Mouse (Mus musculus) liver, adult 2 months (tissue): ENCODE data around the gene Cdk5r1. TPM values are rescaled to one million over a fixed set of nuclear protein-coding genes. Genes with fewer than 3 reads are reported as not detected.

ENCODE experiments used
- DNase-seq: peaks from one replicate; pipeline ENCODE4 v3.0.0-alpha.2; 2011; ENCODE audit warnings: low read depth, low spot score; ENCODE audit errors: extremely low read depth
- H3K27ac ChIP-seq: fragments of 200-500 bp; replicated peaks from 2 replicates; pipeline ENCODE4 v1.5.1; 2012; ENCODE audit warnings: low read depth, mild to moderate bottlenecking, control low read depth, inconsistent platforms, low read length; ENCODE audit not compliant: insufficient read depth
- H3K27me3 ChIP-seq: fragments of 200-500 bp; 2 replicates; pipeline ENCODE4 v1.6.1; 2012; ENCODE audit warnings: mild to moderate bottlenecking, moderate library complexity, low read length, inconsistent platforms; ENCODE audit not compliant: control insufficient read depth, insufficient read depth
- H3K36me3 ChIP-seq: fragments of 200-500 bp; 2 replicates; pipeline ENCODE4 v1.6.1; 2012; ENCODE audit warnings: low read length, inconsistent platforms; ENCODE audit not compliant: control insufficient read depth, insufficient read depth
- H3K4me1 ChIP-seq: fragments of 200-500 bp; 2 replicates; pipeline ENCODE4 v1.6.1; 2011; ENCODE audit warnings: low read length; ENCODE audit not compliant: control insufficient read depth, insufficient read depth
- H3K4me3 ChIP-seq: fragments of 200-500 bp; 2 replicates; pipeline ENCODE4 v1.5.1; 2011; ENCODE audit warnings: low read depth, mild to moderate bottlenecking, control low read depth, low read length, moderate library complexity; ENCODE audit not compliant: insufficient read depth
- H3K79me2 ChIP-seq: fragments of 200-500 bp; 2 replicates; pipeline ENCODE4 v1.6.1; 2012; ENCODE audit warnings: inconsistent platforms, mild to moderate bottlenecking, low read length, moderate library complexity; ENCODE audit not compliant: control insufficient read depth, insufficient read depth
- H3K9ac ChIP-seq: fragments of 200-500 bp; 2 replicates; pipeline ENCODE4 v1.6.1; 2012; ENCODE audit warnings: low read depth, mild to moderate bottlenecking, control low read depth, inconsistent platforms, low read length
- CTCF ChIP-seq: fragments of 200-500 bp; IDR thresholded peaks from 2 replicates; pipeline ENCODE4 v1.5.1; 2011; ENCODE audit warnings: low read depth, low read length, control low read depth
- POLR2A ChIP-seq: fragments of 200-500 bp; IDR thresholded peaks from 2 replicates; pipeline ENCODE4 v1.6.1; 2011; ENCODE audit warnings: low read length, control low read depth; ENCODE audit not compliant: insufficient read depth; ENCODE audit errors: extremely low read depth
- WGBS: fragments of 180-500 bp; shearing (Covaris S2); methylation state at CpG from one replicate; pipeline ENCODE4 v1.1.7; 2018; 5-methylcytosine and 5-hydroxymethylcytosine counted together
- polyA plus RNA-seq: library from polyadenylated mRNA; depleted of rRNA; stranded (reverse); fragments of >200 nt; gene quantifications from 2 replicates; pipeline ENCODE4 v1.2.3, GENCODE M21; 2012
- total RNA-seq: library from RNA; depleted of rRNA; stranded (reverse); fragments of >200 nt; gene quantifications from 2 replicates; pipeline ENCODE4 v1.2.3, GENCODE M21; 2014

The Cdk5r1 gene
- total and polyA plus RNA-seq, 2 experiments, result 0.18 to 0.61 TPM

- WGBS, result 84% methylated on average over 12 of the region's 12 CpGs
- H3K4me3 ChIP-seq, result no peak overlapping the region
- no peaks in the 10 kb centered on the region for H3K79me2 ChIP-seq
- H3K27ac ChIP-seq, result no peak overlapping the region
- no peak overlapping the region for H3K9ac ChIP-seq
- H3K27me3 ChIP-seq, result no peaks in the 10 kb centered on the region
- DNase-seq, result no peak
- H3K4me1 ChIP-seq, result no peaks in the 10 kb centered on the region; the same call in 1 of the 2 replicates
- no peaks in the 10 kb centered on the region for H3K36me3 ChIP-seq
- TF ChIP-seq POLR2A, result no peak
- no peak for TF ChIP-seq CTCF
These were observed 7.5 kb downstream of the Cdk5r1 start for GRCm38 (mm10) chr11:80484191-80484791.

GRCm38 (mm10) chr11:80485120-80485551, 8.3 kb downstream of the Cdk5r1 start:
- no peaks in the 10 kb centered on the region for H3K79me2 ChIP-seq

GRCm38 (mm10) chr11:80485622-80486206, 8.9 kb downstream of the Cdk5r1 start:
- Histone ChIP-seq H3K9ac (no peak overlapping the region), H3K27me3 (no peaks in the 10 kb centered on the region), H3K36me3 (no peaks in the 10 kb centered on the region), H3K79me2 (no peaks in the 10 kb centered on the region), H3K4me3 (no peak overlapping the region), H3K4me1 (no peaks in the 10 kb centered on the region; the same call in 1 of the 2 replicates), H3K27ac (no peak overlapping the region)
- 92% methylated on average over 10 of the region's 10 CpGs for WGBS
- DNase-seq, result no peak
- TF ChIP-seq POLR2A, result no peak
- TF ChIP-seq CTCF, result no peak

More at GRCm38 (mm10) chr11:80485120-80485551, 8.3 kb downstream of the Cdk5r1 start:
- H3K9ac ChIP-seq, result no peak overlapping the region
- no peak overlapping the region for H3K27ac ChIP-seq
- DNase-seq, result no peak
- H3K4me1 ChIP-seq, result no peaks in the 10 kb centered on the region; the same call in 1 of the 2 replicates
- no peaks in the 10 kb centered on the region for H3K36me3 ChIP-seq
- TF ChIP-seq CTCF (no peak), POLR2A (no peak)
- H3K27me3 ChIP-seq, result no peaks in the 10 kb centered on the region
- H3K4me3 ChIP-seq, result no peak overlapping the region
- WGBS, result 91% methylated on average over 9 of the region's 9 CpGs

DNA sequence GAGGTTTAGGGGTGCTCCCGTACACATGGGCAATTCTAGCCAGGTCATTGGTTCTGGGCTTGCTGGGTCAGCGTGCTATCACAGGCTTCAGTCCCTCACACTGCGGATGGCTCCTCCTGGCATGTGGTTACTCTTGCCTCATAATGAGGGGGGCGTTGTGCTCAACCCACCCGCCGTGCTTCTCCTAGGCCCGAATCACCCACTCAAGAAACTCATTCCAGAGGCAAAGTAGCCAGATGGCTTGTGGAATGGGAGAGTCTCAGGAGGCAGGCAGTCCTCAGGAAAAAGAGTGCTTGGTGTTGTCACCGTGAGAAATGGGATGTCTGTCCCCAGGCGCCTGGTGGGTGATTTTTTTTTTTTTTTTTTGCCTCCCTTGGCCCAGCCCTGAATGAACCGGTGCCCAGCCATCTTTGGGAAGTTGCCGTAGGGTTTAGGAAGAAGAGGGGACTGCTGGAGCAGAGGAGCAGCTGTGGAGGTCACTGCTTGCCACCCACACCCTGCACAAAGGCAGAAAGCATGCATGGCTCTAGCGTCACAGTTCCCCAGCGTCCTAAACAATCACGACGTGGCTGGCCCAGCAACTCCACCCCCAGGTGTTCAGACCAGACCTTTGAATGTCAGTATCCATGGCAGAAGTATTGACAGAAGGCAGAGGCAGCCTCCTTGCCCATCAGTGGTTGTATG, 11.2 kb downstream of the Cdk5r1 start:
- no peaks in the 10 kb centered on the region for H3K79me2 ChIP-seq
- H3K4me3 ChIP-seq, result no peak overlapping the region
- H3K27ac ChIP-seq, result no peak overlapping the region
- TF ChIP-seq POLR2A (no peak), CTCF (no peak)
- 83% methylated on average over 15 of the region's 15 CpGs for WGBS
- H3K36me3 ChIP-seq, result no peaks in the 10 kb centered on the region
- no peaks in the 10 kb centered on the region; the same call in 1 of the 2 replicates for H3K4me1 ChIP-seq
- H3K9ac ChIP-seq, result no peak overlapping the region
- no peaks in the 10 kb centered on the region for H3K27me3 ChIP-seq
- no peak for DNase-seq

DNA sequence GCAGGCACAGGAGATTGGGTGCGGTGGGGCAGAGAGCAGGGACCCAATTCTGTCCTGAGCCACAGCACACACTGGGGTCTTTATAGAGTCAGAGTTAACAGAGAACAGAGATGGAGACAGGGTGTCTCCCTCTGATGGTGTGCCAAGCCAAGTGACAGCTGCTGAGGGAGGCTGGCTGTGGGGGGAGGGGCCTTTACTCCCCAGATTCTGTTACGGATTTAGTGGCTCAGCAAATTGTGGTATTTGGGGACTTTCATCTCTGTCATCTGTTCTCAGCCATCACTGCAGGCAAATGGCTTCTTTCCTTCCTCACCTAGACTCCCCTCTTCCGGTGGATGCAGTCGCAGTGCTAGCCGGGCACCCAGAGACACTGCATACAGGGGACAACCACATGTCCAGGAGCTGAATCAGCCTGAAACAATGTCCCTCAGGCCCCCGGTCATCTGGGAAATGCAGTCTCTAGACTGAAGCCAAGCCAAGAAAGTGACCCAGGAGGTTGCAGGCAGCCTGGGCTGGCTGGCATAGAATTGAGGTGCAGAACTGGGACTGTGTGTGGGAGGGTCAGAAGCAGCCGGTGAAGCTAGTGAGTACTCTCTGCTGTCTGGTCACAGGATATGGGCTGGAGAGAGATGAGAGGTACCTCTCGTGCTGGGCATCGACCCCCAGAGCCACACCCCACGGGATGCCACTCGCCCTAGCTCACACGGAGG, 12.5 kb downstream of the Cdk5r1 start:
- no peaks in the 10 kb centered on the region for H3K79me2 ChIP-seq
- TF ChIP-seq POLR2A, result no peak
- TF ChIP-seq CTCF, result no peak
- no peak for DNase-seq
- WGBS, result 71% methylated on average over 12 of the region's 12 CpGs
- H3K4me1 ChIP-seq, result no peaks in the 10 kb centered on the region; the same call in 1 of the 2 replicates
- H3K36me3 ChIP-seq, result no peaks in the 10 kb centered on the region
- H3K9ac ChIP-seq, result no peak overlapping the region
- no peak overlapping the region for H3K4me3 ChIP-seq
- no peak overlapping the region for H3K27ac ChIP-seq
- no peaks in the 10 kb centered on the region for H3K27me3 ChIP-seq
